Comparison of ENCODE assay signal across 11 mouse cellular contexts in the genomic region with DNA sequence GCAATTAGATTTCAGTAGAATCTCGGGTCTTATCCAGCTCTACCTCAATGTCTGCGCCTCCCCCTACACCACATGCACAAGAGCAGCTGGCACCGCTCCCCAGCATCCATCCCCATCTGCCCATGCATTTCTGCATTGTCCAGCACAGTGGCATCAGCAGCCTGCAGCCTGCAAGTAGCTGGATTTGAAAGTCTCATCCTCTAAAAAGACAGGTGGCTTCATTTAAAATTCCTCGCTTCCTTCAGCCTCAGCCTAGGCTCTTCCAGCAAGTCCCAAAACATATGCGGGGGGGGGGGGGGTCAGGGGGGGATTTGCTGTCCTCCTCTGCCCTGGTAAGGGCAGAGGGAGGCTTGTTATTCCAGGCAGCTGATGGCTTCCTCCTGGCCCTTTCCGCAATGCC.
DNase-seq lines count a peak whose midpoint lies in the region; ATAC-seq lines count a peak whose summit lies in the region.
"Had no signal": no experiment of that assay in that cellular context is flagged by ENCODE, and none has a peak within 500 bp of the region (broad histone marks: within the 10 kb centered on the region; RNA-seq: fewer than 3 reads in every experiment).

No protein-coding gene starts in this region.

- no peaks in the 10 kb centered on the region for H3K36me3 ChIP-seq in hindbrain, embryonic 15.5 days

- peak; percentile 75 for ATAC-seq in hindbrain, embryonic 15.5 days (ENCODE audit: low FRiP score, low read depth)
- ATAC-seq: activated CD4-positive, CD25-positive, alpha-beta regulatory T cell, adult 4 months had no signal

- DNase-seq in frontal cortex, adult 2 months (ENCODE audit: extremely low spot score in 1 of 2, low spot score in 1 of 2): peak; percentile 15 to 42
- no peak for DNase-seq in frontal cortex, postnatal 10 days (ENCODE audit: low spot score in 2 of 2)
- peak; percentile 47 for DNase-seq in embryo, embryonic 10.5 days (ENCODE audit: low spot score)
- DNase-seq in neural tube, embryonic 10.5 days (ENCODE audit: extremely low spot score, low spot score): peak; percentile 19
- no peak for DNase-seq in ovary, postnatal 14 days (ENCODE audit: low spot score)
- no peak for DNase-seq in spleen, postnatal 14 days (ENCODE audit: low spot score in 2 of 2)
- no peak for DNase-seq in spleen, postnatal 36 days (ENCODE audit: low spot score in 2 of 2)

- WGBS in hindbrain, embryonic 15.5 days: 48% methylated on average over 6 of the region's 6 CpGs

- peaks cover 14% of the 10 kb centered on the region for H3K4me1 ChIP-seq in hindbrain, embryonic 15.5 days (replicated peaks)

- H3K27me3 ChIP-seq in hindbrain, embryonic 15.5 days: no peaks in the 10 kb centered on the region

- H3K4me2 ChIP-seq in hindbrain, embryonic 15.5 days: no peak overlapping the region

- H3K27ac ChIP-seq in hindbrain, embryonic 15.5 days (replicated peaks): peak overlapping the region; percentile 13; the same call in 1 of the 2 replicates
- H3K27ac ChIP-seq: left cerebral cortex, adult 2 months; macrophage had no signal

- no peak overlapping the region for H3K4me3 ChIP-seq in hindbrain, embryonic 15.5 days
- H3K4me3 ChIP-seq: left cerebral cortex, adult 2 months had no signal

- no peak overlapping the region for H3K9ac ChIP-seq in hindbrain, embryonic 15.5 days

- no peaks in the 10 kb centered on the region for H3K9me3 ChIP-seq in hindbrain, embryonic 15.5 days

Comparison
In these comparisons a context has a peak if more than half of its experiments do, and no peak if none do; other contexts are left out.
1. DNase-seq: peak in frontal cortex, adult 2 months (2 of 2), embryo, embryonic 10.5 days (single experiment) and neural tube, embryonic 10.5 days (single experiment); none in frontal cortex, postnatal 10 days (0 of 2), ovary, postnatal 14 days (single experiment), spleen, postnatal 14 days (0 of 2) and spleen, postnatal 36 days (0 of 2).